Mouse (Mus musculus): Measurements from ENCODE around the gene Bpifa6. TPM values are rescaled to one million over a fixed set of nuclear protein-coding genes. Genes with fewer than 3 reads are reported as not detected.

Bpifa6 gene
- polyA plus RNA-seq (2021; fragmentation: Nextera tagmentation): not detected in 2 replicates
- long read RNA-seq, experiment 1: 0 reads
- long read RNA-seq, experiment 2: 0 reads

GRCm38 (mm10) chr2:153974582-153974981, at the start of gene Bpifa6:
TSS of gene Bpifa6 (plus strand) at chr2:153974945.

GRCm38 (mm10) chr2:153937843-153938242, 36.9 kb upstream of the Bpifa6 start, which contains the start of gene Bpifb4:
TSS of gene Bpifb4 (plus strand) at chr2:153938212.

GRCm38 (mm10) chr2:154007965-154008364, 33.2 kb downstream of the Bpifa6 start, which contains the start of gene Bpifa2:
TSS of gene Bpifa2 (plus strand) at chr2:154008265.

Other genes starting within 250 kb of the Bpifa6 start
- gene Mapre1, start 233.7 kb upstream of the Bpifa6 start, polyA plus RNA-seq (2021; fragmentation: Nextera tagmentation): 102 and 104 TPM in 2 replicates
- not detected in 2 replicates for gene Efcab8, start 195.0 kb upstream of the Bpifa6 start, polyA plus RNA-seq (2021; fragmentation: Nextera tagmentation)
- not detected in 2 replicates for gene Sun5, start 103.9 kb upstream of the Bpifa6 start, polyA plus RNA-seq (2021; fragmentation: Nextera tagmentation)
- not detected in 2 replicates for gene Bpifb2, start 99.9 kb upstream of the Bpifa6 start, polyA plus RNA-seq (2021; fragmentation: Nextera tagmentation)
- gene Bpifb6, start 74.6 kb upstream of the Bpifa6 start, polyA plus RNA-seq (2021; fragmentation: Nextera tagmentation): 0.14 TPM in 1 of 2 replicates, not detected in the other
- 0.10 TPM in 1 of 2 replicates, not detected in the other for gene Bpifb3, start 56.7 kb upstream of the Bpifa6 start, polyA plus RNA-seq (2021; fragmentation: Nextera tagmentation)
- 0.06 TPM in 2 replicates for gene Bpifb4, start 36.7 kb upstream of the Bpifa6 start, polyA plus RNA-seq (2021; fragmentation: Nextera tagmentation)
- gene Bpifa2, start 33.3 kb downstream of the Bpifa6 start, polyA plus RNA-seq (2021; fragmentation: Nextera tagmentation): not detected in 2 replicates
- gene Bpifa3, start 155.4 kb downstream of the Bpifa6 start, polyA plus RNA-seq (2021; fragmentation: Nextera tagmentation): not detected in 2 replicates
- gene Bpifa1, start 167.9 kb downstream of the Bpifa6 start, polyA plus RNA-seq (2021; fragmentation: Nextera tagmentation): 0.13 TPM in 1 of 2 replicates, not detected in the other
- gene Bpifa5, start 187.7 kb downstream of the Bpifa6 start, polyA plus RNA-seq (2021; fragmentation: Nextera tagmentation): 0.13 TPM in 1 of 2 replicates, not detected in the other
- 0.19 and 0.25 TPM in 2 replicates for gene Bpifb1, start 215.9 kb downstream of the Bpifa6 start, polyA plus RNA-seq (2021; fragmentation: Nextera tagmentation)
- 0.09 TPM in 1 of 2 replicates, not detected in the other for gene Bpifb5, start 248.8 kb downstream of the Bpifa6 start, polyA plus RNA-seq (2021; fragmentation: Nextera tagmentation)

Data from layer of hippocampus, adult 6 months (tissue).